Mouse (Mus musculus): ENCODE measurements around the gene Cdt1.

Cdt1 gene

DNA sequence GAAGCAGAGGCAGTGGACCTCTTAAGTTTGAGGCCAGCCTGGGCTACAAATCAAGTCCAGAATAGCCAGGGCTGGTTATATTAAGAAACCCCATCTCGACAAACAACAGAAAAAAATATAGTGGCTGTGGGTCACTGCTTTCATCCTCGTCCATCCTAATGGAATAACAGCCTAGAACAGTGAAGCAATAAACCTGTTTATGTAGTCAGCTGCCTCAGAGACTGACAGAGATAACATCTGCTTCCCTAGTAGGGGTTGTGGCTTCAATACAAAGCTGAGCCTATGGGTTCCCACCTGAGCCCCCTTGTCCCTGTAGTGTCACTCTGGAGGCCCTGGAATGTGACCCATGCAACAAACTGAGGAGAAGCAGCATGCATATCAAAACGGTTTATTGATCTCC lies 6.4 kb downstream of the Cdt1 start:
- DNase-seq (ENCODE audit: low read depth, low spot score) = no peak

DNA sequence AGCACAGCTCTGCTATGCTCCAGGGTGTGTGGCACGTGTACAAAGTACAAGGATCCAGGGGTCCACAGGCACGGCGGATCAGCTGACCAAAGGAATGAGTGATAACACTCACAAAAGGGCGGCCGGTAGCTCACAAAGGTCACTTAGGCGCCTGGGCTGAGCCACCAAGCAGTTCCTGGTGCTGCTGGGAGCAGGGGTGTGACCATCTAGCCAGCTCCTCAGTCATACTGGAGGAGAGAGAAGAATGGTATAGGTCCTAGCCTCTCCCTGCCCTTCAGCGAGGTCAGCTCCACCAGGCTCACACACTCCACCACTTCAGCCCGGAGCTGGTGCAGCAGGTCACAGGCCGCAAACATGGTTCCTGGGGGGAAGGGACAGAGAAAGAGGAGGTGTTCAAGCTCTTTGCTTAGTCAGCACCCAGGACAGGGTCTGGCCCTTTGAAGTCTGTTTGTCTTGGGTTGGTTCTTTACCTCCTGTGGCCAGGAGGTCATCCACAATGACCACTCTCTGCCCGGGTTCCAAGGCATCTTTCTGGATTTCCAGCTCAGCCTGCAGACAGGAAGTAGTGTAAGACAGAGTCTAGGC lies 6.9 kb downstream of the Cdt1 start:
- no peak for DNase-seq (ENCODE audit: low read depth, low spot score)

- DNase-seq (ENCODE audit: low read depth, low spot score) = no peak
Observed at GRCm38 (mm10) chr8:122575286-122575685, 7.5 kb downstream of the Cdt1 start.

GRCm38 (mm10) chr8:122575735-122576647 lies 8.2 kb downstream of the Cdt1 start:
- DNase-seq (ENCODE audit: low read depth, low spot score) = no peak

GRCm38 (mm10) chr8:122576648-122577022 lies 8.8 kb downstream of the Cdt1 start, which contains the start of gene Aprt:
Gene Aprt (minus strand): TSS chr8:122576909.
- DNase-seq (ENCODE audit: low read depth, low spot score) = peak; percentile 81

- no peak for DNase-seq (ENCODE audit: low read depth, low spot score)
Observed at GRCm38 (mm10) chr8:122577116-122577515, 9.3 kb downstream of the Cdt1 start.

DNA sequence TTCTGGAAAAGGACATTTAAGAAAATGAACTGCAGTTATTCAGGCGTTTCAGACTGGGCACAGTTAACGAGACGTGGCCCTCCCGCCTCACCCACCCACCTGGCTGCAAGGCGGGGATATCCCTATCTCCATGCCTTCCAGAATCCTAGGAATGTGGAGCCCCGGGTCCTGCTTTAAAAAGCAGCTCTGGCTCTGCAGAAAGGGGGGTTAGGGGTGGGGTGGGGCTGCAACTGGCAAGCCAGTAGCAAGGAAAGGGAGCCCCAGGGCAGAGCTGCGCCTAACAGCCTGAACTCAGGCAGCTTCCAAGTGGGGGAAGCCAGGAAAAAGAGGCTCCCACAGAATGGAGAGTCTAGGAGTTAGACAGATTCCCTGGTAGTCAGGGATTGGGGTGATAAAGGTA lies 11.4 kb downstream of the Cdt1 start:
- no peak for DNase-seq (ENCODE audit: low read depth, low spot score)

DNA sequence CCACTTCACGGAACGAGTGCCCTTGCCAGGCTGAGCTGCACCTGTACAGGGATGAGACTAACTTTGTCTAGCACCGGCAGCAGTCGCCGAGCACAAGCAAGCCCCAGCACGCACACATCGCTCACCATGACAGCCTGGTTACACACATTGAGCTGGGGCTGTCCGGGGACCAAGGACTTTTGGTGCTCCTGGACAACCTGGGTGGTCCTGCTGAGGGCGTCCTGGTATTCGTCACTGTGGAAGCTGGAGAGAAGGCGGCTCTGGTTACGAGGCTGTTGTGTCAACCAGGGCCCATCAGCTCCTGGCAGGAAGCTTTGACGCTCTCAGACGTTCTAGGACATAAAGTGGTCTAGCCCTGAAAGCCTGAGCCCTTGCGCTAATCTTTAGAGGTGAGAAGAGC lies 13.1 kb downstream of the Cdt1 start:
- no peak for DNase-seq (ENCODE audit: low read depth, low spot score)

- DNase-seq (ENCODE audit: low read depth, low spot score) = no peak
Observed at GRCm38 (mm10) chr8:122584981-122585380, 17.2 kb downstream of the Cdt1 start.

- no peak for DNase-seq (ENCODE audit: low read depth, low spot score)
Observed at GRCm38 (mm10) chr8:122585411-122585891, 17.6 kb downstream of the Cdt1 start.

- DNase-seq (ENCODE audit: low read depth, low spot score) = no peak
Observed at GRCm38 (mm10) chr8:122586171-122586570, 18.4 kb downstream of the Cdt1 start.

GRCm38 (mm10) chr8:122586749-122587148 lies 18.9 kb downstream of the Cdt1 start:
- DNase-seq (ENCODE audit: low read depth, low spot score) = no peak

GRCm38 (mm10) chr8:122593240-122593639 lies 25.4 kb downstream of the Cdt1 start:
- DNase-seq (ENCODE audit: low read depth, low spot score) = no peak

- DNase-seq (ENCODE audit: low read depth, low spot score) = no peak
Observed at GRCm38 (mm10) chr8:122593783-122594507, 26.1 kb downstream of the Cdt1 start.

- no peak for DNase-seq (ENCODE audit: low read depth, low spot score)
Observed at GRCm38 (mm10) chr8:122596031-122596430, 28.2 kb downstream of the Cdt1 start.

DNA sequence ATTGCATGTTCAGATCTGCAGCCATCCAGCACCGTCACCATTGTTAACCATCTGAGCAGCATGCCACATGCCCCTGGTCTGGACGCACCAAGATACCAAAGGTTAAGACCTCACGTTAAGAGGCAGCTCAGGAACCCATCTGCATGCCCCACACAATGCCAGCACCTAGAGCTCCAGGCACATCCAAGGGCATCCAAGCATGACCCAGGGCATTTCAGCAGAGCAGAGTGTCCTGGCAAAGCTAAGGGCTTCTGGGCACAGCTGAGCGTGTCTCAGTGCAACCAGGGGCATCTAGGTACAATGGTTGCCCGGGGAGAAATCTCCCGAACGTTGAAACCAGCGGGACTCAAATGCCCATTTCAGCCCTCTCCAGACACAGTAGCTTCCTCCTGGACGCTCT lies 32.9 kb downstream of the Cdt1 start:
- DNase-seq (ENCODE audit: low read depth, low spot score) = no peak

DNA sequence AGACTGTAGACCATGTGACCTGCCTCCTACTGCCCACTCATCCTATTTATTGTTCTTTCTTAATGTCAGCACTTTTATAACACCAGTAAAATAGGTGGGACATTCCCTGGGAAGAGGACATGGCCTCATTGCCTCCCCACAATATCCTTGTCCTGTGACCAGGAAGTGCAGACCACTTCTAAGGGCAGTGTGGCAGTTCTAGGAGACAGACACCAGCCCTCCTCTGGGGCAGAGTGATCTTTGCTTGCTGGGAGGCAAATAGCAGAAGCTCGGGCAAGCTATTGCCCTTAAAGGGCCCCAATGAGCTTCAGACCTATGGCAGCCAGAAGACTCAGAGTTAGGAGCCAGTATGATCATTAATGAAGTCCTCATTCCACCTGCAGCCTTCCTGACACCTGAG lies 36.8 kb downstream of the Cdt1 start:
- no peak for DNase-seq (ENCODE audit: low read depth, low spot score)

DNA sequence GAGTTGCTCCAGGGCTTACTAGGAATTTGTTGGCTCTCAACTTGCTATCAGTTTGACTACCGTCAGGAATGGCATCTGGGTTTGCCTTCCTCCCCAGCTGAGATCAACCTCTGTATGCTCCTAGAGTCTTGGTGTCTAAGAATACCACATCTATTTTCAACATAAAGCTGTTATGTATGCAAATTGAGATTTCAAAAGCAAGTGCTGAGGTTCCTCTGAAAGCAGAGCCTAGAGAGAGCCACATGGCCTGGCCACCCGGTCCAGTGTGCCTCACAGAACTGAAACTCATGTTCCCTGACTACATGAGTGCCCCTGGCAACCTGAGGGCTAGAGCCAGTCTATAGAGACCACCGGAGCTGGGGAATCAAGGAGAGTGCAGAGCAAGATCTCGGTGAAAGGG lies 37.6 kb downstream of the Cdt1 start:
- DNase-seq (ENCODE audit: low read depth, low spot score) = no peak

- DNase-seq (ENCODE audit: low read depth, low spot score) = no peak
Observed at GRCm38 (mm10) chr8:122606810-122607209, 39.0 kb downstream of the Cdt1 start.

- DNase-seq (ENCODE audit: low read depth, low spot score) = no peak
Observed at GRCm38 (mm10) chr8:122610209-122610608, 42.4 kb downstream of the Cdt1 start.

GRCm38 (mm10) chr8:122610612-122611277 lies 42.9 kb downstream of the Cdt1 start:
- DNase-seq (ENCODE audit: low read depth, low spot score) = peak; percentile 19

Measured in retina, postnatal 7 days (tissue).